Mouse (Mus musculus) MEL (cell line): Measurements from ENCODE around the gene Rgs8.

Source experiments
- CTCF ChIP-seq, 3 experiments: IDR thresholded peaks in 2 of 3; conservative IDR thresholded peaks in 1 of 3; 2 replicates each; pipeline ENCODE4 v1.5.1; 2011 to 2012; ENCODE audit warnings: low read length in 3 of 3, low read depth in 2 of 3, mild to moderate bottlenecking in 2 of 3, improper control_type of control experiment in 1 of 3, inconsistent platforms in 1 of 3, mixed read lengths in 1 of 3, moderate library complexity in 1 of 3; ENCODE audit not compliant: control insufficient read depth in 1 of 3, insufficient read depth in 1 of 3, poor library complexity in 1 of 3, severe bottlenecking in 1 of 3
- EP300 ChIP-seq, 2 experiments: IDR thresholded peaks; 2 replicates each; pipeline ENCODE4 v1.6.1; 2011; ENCODE audit warnings: improper control_type of control experiment in 2 of 2, low read length in 2 of 2, low read depth in 1 of 2, mild to moderate bottlenecking in 1 of 2
- HCFC1 ChIP-seq: IDR thresholded peaks from 2 replicates; pipeline ENCODE4 v1.6.1; 2012; ENCODE audit warnings: low read depth, mild to moderate bottlenecking, inconsistent platforms, low read length, improper control_type of control experiment, moderate library complexity
- MXI1 ChIP-seq: IDR thresholded peaks from 2 replicates; pipeline ENCODE4 v1.6.1; 2011; ENCODE audit warnings: mild to moderate bottlenecking, low read depth, low read length, improper control_type of control experiment
- MYC ChIP-seq: IDR thresholded peaks from 2 replicates; pipeline ENCODE4 v1.6.1; 2011; ENCODE audit warnings: low read depth, mild to moderate bottlenecking, low read length, improper control_type of control experiment, moderate library complexity
- POLR2A ChIP-seq, 2 experiments: IDR thresholded peaks; 2 replicates each; pipeline ENCODE4 v1.6.1; 2011 to 2012; ENCODE audit warnings: low read length in 2 of 2, mild to moderate bottlenecking in 2 of 2, control low read depth in 1 of 2, improper control_type of control experiment in 1 of 2, low read depth in 1 of 2, moderate library complexity in 1 of 2; ENCODE audit not compliant: control insufficient read depth in 1 of 2, insufficient read depth in 1 of 2, poor library complexity in 1 of 2
- UBTF ChIP-seq: IDR thresholded peaks from 2 replicates; pipeline ENCODE4 v1.6.1; 2012; ENCODE audit warnings: low read depth, mild to moderate bottlenecking, inconsistent platforms, low read length, improper control_type of control experiment, moderate library complexity, borderline replicate concordance; ENCODE audit not compliant: insufficient read depth
- ZNF384 ChIP-seq: IDR thresholded peaks from 2 replicates; pipeline ENCODE4 v1.6.1; 2012; ENCODE audit warnings: low read depth, mild to moderate bottlenecking, inconsistent platforms, low read length, improper control_type of control experiment

DNA sequence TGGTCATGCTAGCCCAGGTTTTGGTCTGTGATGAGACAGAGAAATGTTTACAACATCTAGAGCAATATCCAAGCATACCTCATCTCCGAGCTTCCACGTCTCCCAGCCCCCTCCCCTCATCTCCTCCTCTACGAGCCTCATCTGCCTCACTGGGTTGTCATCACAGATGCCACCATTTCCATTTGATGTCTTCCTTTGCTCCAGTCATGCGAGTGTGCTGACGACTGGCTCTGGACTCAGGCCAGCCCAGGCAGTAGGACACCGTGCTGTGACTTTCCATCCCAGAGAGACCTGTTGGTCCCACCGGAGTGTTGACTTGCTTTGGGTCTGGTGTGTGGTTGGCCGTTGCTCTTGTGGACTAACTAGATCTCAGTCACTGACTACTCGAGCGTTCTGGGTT lies 42.6 kb downstream of the Rgs8 start:
- TF ChIP-seq ZNF384 (no peak), POLR2A (IDR thresholded peaks at IDR 0.05; ENCODE audit: control insufficient read depth in 1 of 2, insufficient read depth in 1 of 2, low read depth in 1 of 2, low read length in 2 of 2, poor library complexity in 1 of 2) (no peak), EP300 (IDR thresholded peaks at IDR 0.05; ENCODE audit: low read depth in 1 of 2, low read length in 2 of 2) (no peak), CTCF (IDR thresholded peaks at IDR 0.05 in 2 of 3, conservative IDR thresholded peaks at IDR 0.05 in 1 of 3; ENCODE audit: control insufficient read depth in 1 of 3, insufficient read depth in 1 of 3, low read depth in 2 of 3, low read length in 3 of 3, poor library complexity in 1 of 3, severe bottlenecking in 1 of 3) (no peak), MXI1 (no peak), MYC (no peak), UBTF (no peak), HCFC1 (no peak)
